Mouse (Mus musculus): ENCODE measurements around the gene Pcp2.
"Not testable (repeated sequence)": the region's sequence is repeated elsewhere in the genome, so short reads cannot be mapped to it uniquely, and the experiment has no call there.

DNA sequence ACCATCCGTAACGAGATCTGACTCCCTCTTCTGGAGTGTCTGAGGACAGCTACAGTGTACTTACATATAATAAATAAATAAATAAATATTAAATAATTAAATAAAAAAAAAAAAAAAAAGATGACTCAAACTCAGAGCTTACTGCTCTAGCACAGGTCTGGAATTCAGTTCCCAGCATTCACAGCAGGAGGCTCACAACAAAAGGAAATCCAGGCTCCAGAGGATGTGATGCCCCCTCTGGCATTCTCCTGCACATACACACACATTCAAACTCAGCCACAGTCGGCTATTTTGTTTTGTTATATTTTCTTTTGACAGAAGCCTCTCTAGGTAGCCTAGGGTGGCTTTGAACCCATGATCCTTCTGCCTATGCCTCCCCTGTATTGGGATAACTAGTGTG is 43.4 kb downstream of the Pcp2 start:
- TF ChIP-seq CTCF (IDR thresholded peaks at IDR 0.05; ENCODE audit: control insufficient read depth, insufficient read depth, insufficient replicate concordance, low read depth, low read length); POLR2A (IDR thresholded peaks at IDR 0.05; ENCODE audit: control insufficient read depth, low read depth, low read length): not testable (repeated sequence)

Data from testis, adult 2 months (tissue).